Mouse (Mus musculus) neutrophil, adult 5-6 weeks (primary cell): ENCODE measurements around the gene H2afy2. TPM values are rescaled to one million over a fixed set of nuclear protein-coding genes. Genes with fewer than 3 reads are reported as not detected.

ENCODE experiments used
- ATAC-seq: fragments of 151-379, 151-347 bp; 2 replicates; pipeline ENCODE4 v1.8.0; 2017; ENCODE audit warnings: mild to moderate bottlenecking, moderate TSS enrichment; ENCODE audit not compliant: insufficient number of reproducible peaks, poor library complexity, low FRiP score, severe bottlenecking; ENCODE audit errors: extremely low read depth
- total RNA-seq: library from RNA; stranded (forward); fragments of 200-1000 nt; gene quantifications from 2 replicates; pipeline ENCODE4 v1.2.3, GENCODE M21; 2017

Gene H2afy2
- total RNA-seq, 1 experiment from 2014 or later, result not detected

DNA sequence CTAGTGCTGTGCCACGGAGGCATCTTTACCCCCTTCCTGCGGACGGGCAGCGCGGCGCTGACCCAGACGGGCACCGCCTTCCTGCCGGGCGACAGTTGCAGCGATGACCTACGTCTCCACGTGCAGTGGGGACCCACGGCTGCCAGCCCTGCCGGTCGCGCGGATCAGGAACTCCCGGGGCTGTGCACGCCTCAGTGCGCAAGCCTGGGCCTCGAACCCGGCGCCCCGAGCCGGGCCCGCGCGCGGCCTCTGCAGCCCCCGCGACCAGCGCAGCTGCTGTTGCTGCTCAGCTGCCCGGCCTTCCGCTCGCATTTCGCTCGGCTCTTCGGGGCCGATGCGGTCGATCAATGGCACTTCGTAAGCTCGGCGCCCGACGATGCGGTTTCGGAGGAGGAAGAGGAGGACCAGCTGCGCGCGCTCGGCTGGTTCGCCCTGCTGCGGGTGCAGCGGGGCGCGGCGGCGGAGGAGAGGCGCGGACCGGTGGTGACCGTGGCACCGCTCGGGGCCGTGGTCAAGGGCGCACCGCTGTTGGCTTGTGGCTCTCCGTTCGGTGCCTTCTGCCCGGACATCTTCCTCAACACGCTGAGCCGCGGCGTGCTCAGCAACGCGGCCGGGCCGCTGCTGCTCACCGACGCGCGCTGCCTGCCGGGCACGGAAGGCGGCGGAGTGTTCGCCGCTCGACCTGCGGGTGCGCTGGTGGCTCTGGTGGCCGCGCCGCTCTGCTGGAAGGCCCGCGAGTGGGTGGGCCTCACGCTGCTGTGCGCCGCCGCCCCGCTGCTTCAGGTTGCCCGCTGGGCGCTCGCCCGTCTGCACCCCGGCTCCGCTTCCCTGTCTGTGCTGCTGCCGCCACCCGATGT is 88.0 kb downstream of the H2afy2 start:
- ATAC-seq, result no peak

DNA sequence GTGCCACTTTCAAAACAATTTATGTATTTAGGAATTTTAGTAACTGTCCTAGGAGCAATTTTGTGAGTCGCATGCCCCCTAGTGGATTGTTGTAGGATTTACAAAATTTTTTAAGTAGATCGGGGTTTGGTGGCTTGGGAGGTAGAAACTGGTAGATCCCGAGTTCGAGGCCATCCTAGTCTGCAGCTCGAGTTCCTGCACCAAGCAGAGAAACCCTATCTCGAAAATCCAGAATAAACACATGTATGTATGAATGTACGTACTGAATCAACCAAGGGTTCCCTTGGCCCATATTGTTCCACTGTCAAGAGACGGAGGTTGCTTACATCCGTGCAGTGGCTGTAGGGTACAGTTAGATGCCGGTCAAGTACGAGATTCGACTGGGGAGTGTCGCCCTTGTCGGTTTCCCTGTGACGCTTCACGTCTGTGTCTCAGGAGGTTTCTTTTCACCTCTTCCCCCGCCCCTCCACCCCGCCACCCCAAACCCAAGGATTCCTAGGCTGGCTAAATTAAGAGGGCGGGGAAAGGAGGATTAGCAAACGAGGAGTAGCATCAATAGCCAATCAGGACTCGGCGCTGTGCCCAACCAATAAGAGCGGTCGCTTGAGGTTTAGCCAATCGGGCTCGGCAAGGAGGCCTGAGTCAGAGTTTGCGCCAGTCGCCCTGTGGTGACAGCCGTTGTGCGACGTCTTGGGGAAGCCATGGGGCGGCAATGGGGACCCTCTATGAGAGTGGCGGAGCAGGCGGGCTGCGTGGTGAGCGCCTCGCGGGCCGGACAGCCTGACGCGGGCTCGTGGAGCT is 88.9 kb downstream of the H2afy2 start, which contains the start of gene Tysnd1:
TSS of gene Tysnd1 (plus strand) at position 645 of the 801 bp plus-strand sequence.
- ATAC-seq, result peak; percentile 97

DNA sequence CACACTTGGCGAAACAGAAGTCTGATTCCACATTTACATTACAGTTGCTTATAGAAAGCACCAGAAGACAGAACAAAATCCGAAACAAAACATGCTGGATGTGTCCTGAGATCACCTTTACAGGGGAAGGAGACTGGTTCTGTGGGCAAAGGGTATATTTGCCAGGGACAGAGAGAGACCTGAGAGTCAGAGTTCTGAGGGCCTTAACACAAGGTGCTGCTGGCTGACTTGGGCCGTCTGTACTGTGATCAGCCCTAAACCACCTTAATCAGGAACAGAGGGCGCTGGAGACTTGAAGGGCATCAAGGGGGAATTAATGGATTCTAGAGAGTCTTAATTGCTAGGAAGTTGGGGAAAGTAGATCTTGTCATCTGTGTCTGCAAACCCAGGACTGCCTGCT is 90.4 kb downstream of the H2afy2 start:
- ATAC-seq, result no peak

DNA sequence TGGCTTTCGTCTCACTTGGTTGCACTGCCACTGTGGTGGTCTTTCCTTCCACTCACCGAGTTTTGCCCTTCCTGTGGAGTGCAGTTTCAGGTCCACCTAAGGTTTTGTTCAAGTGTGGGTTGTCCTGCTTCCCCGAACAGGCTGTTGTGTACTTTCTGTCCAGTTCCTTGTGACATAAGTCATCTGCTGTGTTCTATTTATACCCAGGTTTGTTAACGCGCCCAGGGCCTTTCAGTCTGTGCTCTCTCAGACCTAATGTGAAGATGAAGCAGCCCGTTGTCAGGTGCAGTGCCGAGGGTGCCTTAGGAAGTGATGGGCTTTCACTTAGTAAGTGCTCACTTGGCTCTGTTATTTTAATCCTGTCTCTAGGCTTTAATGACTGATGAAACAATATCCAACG is 94.5 kb downstream of the H2afy2 start:
- ATAC-seq, result no peak

Other genes with a start within 250 kb of the H2afy2 start
- not detected in 2 replicates for gene Npffr1, start 188.7 kb downstream of the H2afy2 start, total RNA-seq
- gene Ppa1, start 135.6 kb downstream of the H2afy2 start, total RNA-seq, result 10.0 and 11.7 TPM in 2 replicates
- 99.3 and 110 TPM in 2 replicates for gene Sar1a, start 103.8 kb downstream of the H2afy2 start, total RNA-seq
- 7.1 and 8.7 TPM in 2 replicates for gene Tysnd1, start 88.6 kb downstream of the H2afy2 start, total RNA-seq
- gene Aifm2, start 68.9 kb downstream of the H2afy2 start, total RNA-seq, result 1.2 and 2.8 TPM in 2 replicates
- gene Col13a1, start 195.0 kb upstream of the H2afy2 start, total RNA-seq, result not detected in 2 replicates